Mouse (Mus musculus): Measurements from ENCODE around the gene Trappc5.

The Trappc5 gene

GRCm38 (mm10) chr8:3676131-3676992 lies at the start of gene Trappc5:
Trappc5 (plus strand) TSS chr8:3676299.
- DNase-seq (ENCODE audit: low read depth, low spot score): peak; percentile 98

GRCm38 (mm10) chr8:3626971-3627370 lies 49.1 kb upstream of the Trappc5 start:
- no peak for DNase-seq (ENCODE audit: low read depth, low spot score)

- DNase-seq (ENCODE audit: low read depth, low spot score): peak; percentile 88
These were observed 48.1 kb upstream of the Trappc5 start for GRCm38 (mm10) chr8:3628014-3628413.

GRCm38 (mm10) chr8:3630647-3631477 lies 45.2 kb upstream of the Trappc5 start, which contains the start of gene Stxbp2:
Stxbp2 (plus strand) TSS chr8:3630955.
- peak; percentile 90 for DNase-seq (ENCODE audit: low read depth, low spot score)

GRCm38 (mm10) chr8:3631478-3631875 lies 44.6 kb upstream of the Trappc5 start:
- peak; percentile 31 for DNase-seq (ENCODE audit: low read depth, low spot score)

GRCm38 (mm10) chr8:3645804-3646203 lies 30.3 kb upstream of the Trappc5 start:
- peak; percentile 87 for DNase-seq (ENCODE audit: low read depth, low spot score)

- DNase-seq (ENCODE audit: low read depth, low spot score): no peak
These were observed 29.1 kb upstream of the Trappc5 start for GRCm38 (mm10) chr8:3646824-3647531.

- no peak for DNase-seq (ENCODE audit: low read depth, low spot score)
These were observed 28.5 kb upstream of the Trappc5 start for GRCm38 (mm10) chr8:3647561-3647960.

- no peak for DNase-seq (ENCODE audit: low read depth, low spot score)
These were observed 27.8 kb upstream of the Trappc5 start for GRCm38 (mm10) chr8:3648268-3648667.

- DNase-seq (ENCODE audit: low read depth, low spot score): peak; percentile 72
These were observed 27.1 kb upstream of the Trappc5 start for GRCm38 (mm10) chr8:3648990-3649389.

- no peak for DNase-seq (ENCODE audit: low read depth, low spot score)
These were observed 23.3 kb upstream of the Trappc5 start for GRCm38 (mm10) chr8:3652845-3653244.

- peak; percentile 28 for DNase-seq (ENCODE audit: low read depth, low spot score)
These were observed 21.2 kb upstream of the Trappc5 start for GRCm38 (mm10) chr8:3654726-3655508.

GRCm38 (mm10) chr8:3655526-3655925 lies 20.6 kb upstream of the Trappc5 start, which contains the start of gene Retn:
Retn (plus strand) TSS chr8:3655770.
- DNase-seq (ENCODE audit: low read depth, low spot score): no peak

- no peak for DNase-seq (ENCODE audit: low read depth, low spot score)
These were observed 19.2 kb upstream of the Trappc5 start for GRCm38 (mm10) chr8:3656725-3657381.

- no peak for DNase-seq (ENCODE audit: low read depth, low spot score)
These were observed 15.2 kb upstream of the Trappc5 start for GRCm38 (mm10) chr8:3660889-3661288.

- DNase-seq (ENCODE audit: low read depth, low spot score): no peak
These were observed 11.7 kb upstream of the Trappc5 start for GRCm38 (mm10) chr8:3664405-3664804.

- no peak for DNase-seq (ENCODE audit: low read depth, low spot score)
These were observed 10.6 kb upstream of the Trappc5 start, which contains the start of gene Mcemp1 for GRCm38 (mm10) chr8:3665507-3665906. Mcemp1 (plus strand) TSS chr8:3665754.

GRCm38 (mm10) chr8:3670388-3670787 lies 5.7 kb upstream of the Trappc5 start:
- peak; percentile 65 for DNase-seq (ENCODE audit: low read depth, low spot score)

GRCm38 (mm10) chr8:3671980-3672491 lies 4.1 kb upstream of the Trappc5 start, which contains the start of gene Fcor:
Fcor (minus strand) TSS chr8:3672362.
- DNase-seq (ENCODE audit: low read depth, low spot score): peak; percentile 96

- no peak for DNase-seq (ENCODE audit: low read depth, low spot score)
These were observed 1.4 kb upstream of the Trappc5 start for GRCm38 (mm10) chr8:3674671-3675070.

Measured in ZHBTc4 (cell line).